Mouse (Mus musculus) limb, embryonic 10.5 days (tissue): ENCODE results near the gene Arhgef7. TPM values are rescaled to one million over a fixed set of nuclear protein-coding genes. Genes with fewer than 3 reads are reported as not detected.
"Not testable (repeated sequence)": the region's sequence is repeated elsewhere in the genome, so short reads cannot be mapped to it uniquely, and the experiment has no call there.

Source experiments
- DNase-seq: peaks from one replicate; pipeline ENCODE4 v3.0.0-alpha.2; 2017; ENCODE audit warnings: low spot score
- H3K27ac ChIP-seq: fragments of 300-500 bp; sonication (generic); 2 replicates; pipeline ENCODE4 v1.5.1; 2016; ENCODE audit warnings: mild to moderate bottlenecking
- H3K27me3 ChIP-seq: fragments of 300-500 bp; sonication (generic); 2 replicates; pipeline ENCODE4 v1.6.1; 2016; ENCODE audit warnings: low read depth, mild to moderate bottlenecking; ENCODE audit not compliant: poor library complexity, severe bottlenecking
- H3K36me3 ChIP-seq: fragments of 300-500 bp; sonication (generic); 2 replicates; pipeline ENCODE4 v1.6.1; 2016; ENCODE audit warnings: mild to moderate bottlenecking, moderate library complexity
- H3K4me1 ChIP-seq: fragments of 300-500 bp; sonication (generic); 2 replicates; pipeline ENCODE4 v1.6.1; 2016
- H3K4me3 ChIP-seq: fragments of 300-500 bp; sonication (generic); 2 replicates; pipeline ENCODE4 v1.5.1; 2016; ENCODE audit warnings: mild to moderate bottlenecking, moderate library complexity
- H3K9me3 ChIP-seq: fragments of 300-500 bp; sonication (generic); replicated peaks from 2 replicates; pipeline ENCODE4 v1.6.1; 2016; ENCODE audit warnings: mild to moderate bottlenecking
- WGBS: fragments of 180-500 bp; shearing (Covaris S2); methylation state at CpG from one replicate; pipeline ENCODE4 v1.1.7; 2016; 5-methylcytosine and 5-hydroxymethylcytosine counted together
- polyA plus RNA-seq: library from polyadenylated mRNA; unstranded; fragments of >200 nt; fragmentation: Nextera tagmentation; extraction: Ambion mirVana; gene quantifications from 2 replicates; pipeline ENCODE4 v1.2.1, GENCODE M21; 2016

The Arhgef7 gene
- polyA plus RNA-seq, 1 experiment from 2014 or later, result 59.1 TPM

GRCm38 (mm10) chr8:11842757-11843156 lies 115.2 kb downstream of the Arhgef7 start:
- DNase-seq, result no peak
- no peaks in the 10 kb centered on the region for H3K36me3 ChIP-seq
- H3K27ac ChIP-seq, result no peak overlapping the region
- H3K4me1 ChIP-seq, result no peaks in the 10 kb centered on the region
- no peaks in the 10 kb centered on the region for H3K27me3 ChIP-seq
- no peak overlapping the region for H3K4me3 ChIP-seq
- 94% methylated on average over 8 of the region's 8 CpGs for WGBS
- no peaks in the 10 kb centered on the region for H3K9me3 ChIP-seq

GRCm38 (mm10) chr8:11843677-11844315 lies 116.3 kb downstream of the Arhgef7 start:
- Histone ChIP-seq H3K4me1 (no peaks in the 10 kb centered on the region), H3K27ac (no peak overlapping the region), H3K36me3 (no peaks in the 10 kb centered on the region), H3K9me3 (no peaks in the 10 kb centered on the region), H3K27me3 (no peaks in the 10 kb centered on the region), H3K4me3 (no peak overlapping the region)
- 88% methylated on average over 13 of the region's 13 CpGs for WGBS
- no peak for DNase-seq

- Histone ChIP-seq H3K4me1 (no peaks in the 10 kb centered on the region), H3K27ac (no peak overlapping the region), H3K27me3 (no peaks in the 10 kb centered on the region), H3K4me3 (no peak overlapping the region), H3K9me3 (no peaks in the 10 kb centered on the region), H3K36me3 (no peaks in the 10 kb centered on the region)
- WGBS, result 90% methylated on average over 7 of the region's 7 CpGs
- DNase-seq, result no peak
Measured at GRCm38 (mm10) chr8:11844316-11844685, 116.8 kb downstream of the Arhgef7 start.

DNA sequence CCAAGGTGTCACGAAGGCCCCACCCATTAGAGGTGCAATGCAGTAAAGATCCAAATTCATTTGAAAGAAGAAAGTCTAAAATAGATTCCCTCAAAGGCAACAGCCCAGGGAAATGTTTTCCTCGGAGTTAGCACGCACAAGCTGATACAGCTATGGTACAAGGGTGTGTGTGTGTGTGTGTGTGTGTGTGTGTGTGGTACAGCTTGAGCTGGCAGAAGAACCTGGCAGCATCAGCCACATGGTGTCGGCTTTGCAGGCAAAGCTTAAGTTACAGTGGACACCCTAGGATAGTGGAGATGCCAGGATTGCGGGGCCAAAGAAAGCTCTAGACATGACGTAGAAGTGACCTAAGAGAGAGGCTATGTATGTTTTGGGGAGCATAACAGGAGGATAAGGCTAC lies 119.3 kb downstream of the Arhgef7 start:
- WGBS, result 95% methylated on average over 6 of the region's 6 CpGs
- Histone ChIP-seq H3K36me3 (no peaks in the 10 kb centered on the region), H3K27ac (no peak overlapping the region), H3K4me3 (no peak overlapping the region), H3K27me3 (no peaks in the 10 kb centered on the region), H3K9me3 (no peaks in the 10 kb centered on the region), H3K4me1 (no peaks in the 10 kb centered on the region)
- DNase-seq, result no peak

GRCm38 (mm10) chr8:11867832-11868231 lies 140.3 kb downstream of the Arhgef7 start:
- H3K36me3 ChIP-seq, result no peaks in the 10 kb centered on the region
- H3K27me3 ChIP-seq, result no peaks in the 10 kb centered on the region
- no peak overlapping the region for H3K27ac ChIP-seq
- no peak overlapping the region for H3K4me3 ChIP-seq
- no peaks in the 10 kb centered on the region for H3K4me1 ChIP-seq
- H3K9me3 ChIP-seq, result no peaks in the 10 kb centered on the region
- no peak for DNase-seq

GRCm38 (mm10) chr8:11874227-11874626 lies 146.7 kb downstream of the Arhgef7 start:
- H3K9me3 ChIP-seq, H3K27ac ChIP-seq, DNase-seq, H3K27me3 ChIP-seq, H3K36me3 ChIP-seq, H3K4me3 ChIP-seq, H3K4me1 ChIP-seq: not testable (repeated sequence)
- 94% methylated on average over 6 of the region's 6 CpGs for WGBS

- H3K27me3 ChIP-seq, result no peaks in the 10 kb centered on the region
- WGBS, result 92% methylated on average over 3 of the region's 3 CpGs
- no peak overlapping the region for H3K27ac ChIP-seq
- H3K9me3 ChIP-seq, result no peaks in the 10 kb centered on the region
- DNase-seq, result no peak
- no peaks in the 10 kb centered on the region for H3K4me1 ChIP-seq
- H3K36me3 ChIP-seq, result no peaks in the 10 kb centered on the region
- no peak overlapping the region for H3K4me3 ChIP-seq
Measured at GRCm38 (mm10) chr8:11884646-11885045, 157.1 kb downstream of the Arhgef7 start.

Other genes with a start within 250 kb of the Arhgef7 start
- 0.99 and 1.9 TPM in 2 replicates for gene Rab20, start 249.0 kb upstream of the Arhgef7 start, polyA plus RNA-seq
- 105 and 116 TPM in 2 replicates for gene Naxd, start 230.2 kb upstream of the Arhgef7 start, polyA plus RNA-seq
- 18.4 and 20.1 TPM in 2 replicates for gene Cars2, start 176.9 kb upstream of the Arhgef7 start, polyA plus RNA-seq
- 39.7 and 40.8 TPM in 2 replicates for gene Ing1, start 172.2 kb upstream of the Arhgef7 start, polyA plus RNA-seq
- 146 and 157 TPM in 2 replicates for gene Ankrd10, start 92.0 kb upstream of the Arhgef7 start, polyA plus RNA-seq
- gene 1700016D06Rik, start 26.7 kb upstream of the Arhgef7 start, polyA plus RNA-seq, result 0.21 TPM in 1 of 2 replicates, not detected in the other
- gene Tex29, start 112.8 kb downstream of the Arhgef7 start, polyA plus RNA-seq, result not detected in 2 replicates